Mouse (Mus musculus) MEL (cell line): ENCODE data around the gene Insig1.

Experiments
- CHD1 ChIP-seq: IDR thresholded peaks from 2 replicates; pipeline ENCODE4 v1.6.1; 2012; ENCODE audit warnings: low read depth, mild to moderate bottlenecking, inconsistent platforms, low read length, improper control_type of control experiment
- CTCF ChIP-seq, 3 experiments: IDR thresholded peaks in 2 of 3; conservative IDR thresholded peaks in 1 of 3; 2 replicates each; pipeline ENCODE4 v1.5.1; 2011 to 2012; ENCODE audit warnings: low read length in 3 of 3, low read depth in 2 of 3, mild to moderate bottlenecking in 2 of 3, improper control_type of control experiment in 1 of 3, inconsistent platforms in 1 of 3, mixed read lengths in 1 of 3, moderate library complexity in 1 of 3; ENCODE audit not compliant: control insufficient read depth in 1 of 3, insufficient read depth in 1 of 3, poor library complexity in 1 of 3, severe bottlenecking in 1 of 3
- EP300 ChIP-seq, 2 experiments: IDR thresholded peaks; 2 replicates each; pipeline ENCODE4 v1.6.1; 2011; ENCODE audit warnings: improper control_type of control experiment in 2 of 2, low read length in 2 of 2, low read depth in 1 of 2, mild to moderate bottlenecking in 1 of 2
- KAT2A ChIP-seq: conservative IDR thresholded peaks from 2 replicates; pipeline ENCODE4 v1.6.1; 2012; ENCODE audit warnings: low read depth, low read length, improper control_type of control experiment, inconsistent platforms
- MAFK ChIP-seq: IDR thresholded peaks from 2 replicates; pipeline ENCODE4 v1.6.1; 2011; ENCODE audit warnings: low read depth, mild to moderate bottlenecking, low read length, improper control_type of control experiment, borderline replicate concordance
- MAX ChIP-seq: IDR thresholded peaks from 2 replicates; pipeline ENCODE4 v1.6.1; 2011; ENCODE audit warnings: low read length, improper control_type of control experiment
- NELFE ChIP-seq: IDR thresholded peaks from 2 replicates; pipeline ENCODE4 v1.6.1; 2011; ENCODE audit warnings: low read depth, low read length, improper control_type of control experiment
- NRF1 ChIP-seq: IDR thresholded peaks from 2 replicates; pipeline ENCODE4 v1.6.1; 2014; ENCODE audit warnings: low read depth, mild to moderate bottlenecking, inconsistent platforms, low read length, improper control_type of control experiment, moderate library complexity; ENCODE audit not compliant: poor library complexity, insufficient read depth, severe bottlenecking
- POLR2A ChIP-seq, 2 experiments: IDR thresholded peaks; 2 replicates each; pipeline ENCODE4 v1.6.1; 2011 to 2012; ENCODE audit warnings: low read length in 2 of 2, mild to moderate bottlenecking in 2 of 2, control low read depth in 1 of 2, improper control_type of control experiment in 1 of 2, low read depth in 1 of 2, moderate library complexity in 1 of 2; ENCODE audit not compliant: control insufficient read depth in 1 of 2, insufficient read depth in 1 of 2, poor library complexity in 1 of 2
- TAL1 ChIP-seq: IDR thresholded peaks from 2 replicates; pipeline ENCODE4 v1.6.1; 2012; ENCODE audit warnings: mild to moderate bottlenecking, inconsistent platforms, low read length, moderate library complexity, mixed read lengths

- TF ChIP-seq TAL1 (no peak), POLR2A (IDR thresholded peaks at IDR 0.05; ENCODE audit: control insufficient read depth in 1 of 2, insufficient read depth in 1 of 2, low read depth in 1 of 2, low read length in 2 of 2, poor library complexity in 1 of 2) (no peak), CTCF (IDR thresholded peaks at IDR 0.05 in 2 of 3, conservative IDR thresholded peaks at IDR 0.05 in 1 of 3; ENCODE audit: control insufficient read depth in 1 of 3, insufficient read depth in 1 of 3, low read depth in 2 of 3, low read length in 3 of 3, poor library complexity in 1 of 3, severe bottlenecking in 1 of 3) (no peak), NELFE (no peak), KAT2A (no peak), NRF1 (no peak), MAX (no peak), MAFK (no peak), EP300 (IDR thresholded peaks at IDR 0.05; ENCODE audit: low read depth in 1 of 2, low read length in 2 of 2) (no peak), CHD1 (no peak)
Measured at GRCm38 (mm10) chr5:28043386-28043785, 27.8 kb upstream of the Insig1 start.
